Mouse (Mus musculus): Measurements from ENCODE around the gene Stip1. TPM values are rescaled to one million over a fixed set of nuclear protein-coding genes. Genes with fewer than 3 reads are reported as not detected.

Gene Stip1
- total and polyA plus RNA-seq, 3 experiments, result 178 to 314 (median 202) TPM

DNA sequence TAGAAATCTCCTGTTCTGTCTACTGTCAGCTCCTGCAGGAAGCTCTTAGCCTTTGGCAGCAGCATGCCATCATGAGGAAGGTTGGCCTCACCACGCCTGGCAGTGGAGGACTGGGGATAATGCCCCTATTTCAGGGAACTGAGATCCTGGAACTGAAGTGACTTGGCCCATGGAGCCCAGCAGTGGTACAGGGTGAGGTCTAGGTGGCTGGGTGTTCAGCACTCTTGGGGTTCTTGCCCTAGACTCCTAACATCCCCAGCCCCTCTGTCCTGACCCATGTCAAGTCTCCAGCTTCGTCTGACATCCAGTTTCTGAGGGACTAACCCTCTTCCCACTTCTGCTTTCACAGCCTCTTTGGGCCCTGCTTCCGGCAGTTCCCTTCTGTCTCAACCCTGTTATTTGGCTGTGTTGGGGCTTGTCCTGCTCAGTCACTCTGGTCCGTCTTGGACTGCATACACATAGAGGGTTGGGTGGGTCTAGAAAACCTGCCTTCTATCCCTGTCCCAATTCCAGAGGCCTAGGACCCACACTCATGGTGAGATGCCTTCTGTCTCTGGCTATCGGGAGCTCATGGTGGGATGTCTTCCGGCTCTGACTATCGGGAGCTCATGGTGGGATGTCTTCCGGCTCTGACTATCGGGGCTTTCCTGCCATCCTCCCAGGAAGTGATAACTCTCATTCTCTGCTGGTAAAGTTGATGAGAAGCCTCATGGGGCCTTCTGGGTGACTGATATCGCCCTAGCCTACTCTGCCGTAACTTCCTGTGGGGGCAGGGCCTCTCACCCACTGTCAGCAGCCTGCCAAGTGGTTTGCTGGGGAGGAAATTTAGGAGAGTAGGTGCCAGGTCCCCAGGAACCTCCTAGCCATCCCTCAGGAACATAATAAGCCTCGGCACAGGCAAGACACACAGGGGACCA is 22.0 kb downstream of the Stip1 start (continued):
- no peak for TF ChIP-seq PAX5 (IDR thresholded peaks at IDR 0.05; ENCODE audit: low read length)

DNA sequence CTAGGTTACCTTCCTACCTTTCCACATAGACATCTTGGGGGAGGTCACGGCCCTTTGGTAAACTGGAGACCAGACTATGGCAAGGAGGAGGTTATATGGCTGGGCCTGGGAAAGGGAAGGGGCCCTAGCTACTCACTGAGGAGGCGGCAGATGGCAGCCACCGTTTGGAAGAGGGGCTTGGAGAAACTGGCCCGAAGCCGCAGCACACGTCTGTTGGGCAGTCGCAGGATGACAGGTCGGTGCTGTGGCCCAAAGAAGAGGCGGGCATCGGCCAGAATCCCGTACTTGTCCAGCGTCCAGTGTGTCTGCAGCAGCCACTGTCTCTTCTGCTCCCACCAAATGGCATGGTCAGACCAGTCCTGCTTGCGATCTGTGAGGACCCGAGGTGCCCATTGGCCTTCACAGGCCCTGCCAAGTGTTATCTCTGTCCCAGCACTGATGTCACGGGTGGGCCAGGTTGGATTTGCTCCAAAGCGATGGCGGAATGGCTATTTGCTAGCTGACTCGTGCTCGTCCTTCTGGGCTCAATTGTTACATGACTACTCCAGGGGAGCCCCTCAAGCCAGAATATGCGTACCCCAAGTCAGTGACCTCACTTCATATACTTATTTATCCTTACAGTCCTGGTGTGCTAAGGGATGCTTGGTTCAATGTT is 25.2 kb downstream of the Stip1 start:
- dilution Hi-C loops (cut with MboI; ENCODE audit: extremely low pct_ligation_motif_present, extremely low pct_unique_long_range_greater_than_20kb, low sequenced_read_pairs), result no loop called here
- peaks cover 6 to 15% of the 10 kb centered on the region in 2 experiments; a peak in 3 of 4 replicates for H3K4me1 ChIP-seq (ENCODE audit: control insufficient read depth in 1 of 2, insufficient read depth in 2 of 2)
- TF ChIP-seq MEF2A (IDR thresholded peaks at IDR 0.05; ENCODE audit: borderline replicate concordance, low read depth, low read length) (no peak), POLR2A (IDR thresholded peaks at IDR 0.05; ENCODE audit: low read depth, low read length) (no peak)
- no peak overlapping the region for H3K27ac ChIP-seq (ENCODE audit: insufficient read depth, low read depth)
- no peaks in the 10 kb centered on the region for H3K27me3 ChIP-seq (replicated peaks)
- no peak overlapping the region for H3K4me3 ChIP-seq (replicated peaks in 1 of 3; ENCODE audit: low read depth in 2 of 3, low read length in 2 of 3, poor library complexity in 1 of 3)
- peaks cover 3% of the 10 kb centered on the region; the same call in 1 of the 2 replicates for H3K79me2 ChIP-seq (replicated peaks; ENCODE audit: control insufficient read depth, extremely low read depth, insufficient read depth, poor library complexity, severe bottlenecking)
- H3K36me3 ChIP-seq (replicated peaks in 1 of 2; ENCODE audit: control insufficient read depth in 1 of 2, insufficient read depth in 1 of 2, low read length in 1 of 2), result peaks cover 27 to 53% of the 10 kb centered on the region in 2 experiments
- no peak overlapping the region for H3K4me2 ChIP-seq (ENCODE audit: insufficient read depth, low read depth, poor library complexity, severe bottlenecking)
- no peak overlapping the region for H3K9ac ChIP-seq (ENCODE audit: insufficient read depth, low read depth)
- DNase-seq (ENCODE audit: extremely low read depth), result no peak
- in situ Hi-C loops (cut with MboI; ENCODE audit: low pct_ligation_motif_present, low pct_unique_long_range_greater_than_20kb, low sequenced_read_pairs), result no loop called here
- H3K9me3 ChIP-seq (replicated peaks; ENCODE audit: low read length), result no peaks in the 10 kb centered on the region

DNA sequence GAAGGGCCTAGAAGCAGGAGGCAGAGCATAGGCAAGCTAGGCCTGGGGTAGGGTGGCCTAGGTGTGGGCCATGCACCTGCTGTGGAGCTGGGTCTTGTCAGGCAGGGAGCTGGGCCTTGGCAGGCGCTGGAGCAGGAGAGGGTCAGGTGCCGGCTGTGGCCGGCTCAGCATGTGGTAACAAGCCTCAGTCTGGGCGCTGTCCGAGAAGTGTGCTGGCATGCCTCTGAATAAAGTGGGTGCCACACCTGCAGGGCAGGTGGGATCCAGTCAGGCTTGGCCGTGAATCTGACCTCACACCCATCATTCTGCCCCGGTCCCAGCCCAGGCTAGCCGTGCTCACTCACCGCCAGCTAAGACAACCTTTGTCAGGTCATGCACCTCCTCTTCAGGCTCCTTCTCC is 25.8 kb downstream of the Stip1 start:
- Histone ChIP-seq H3K9ac (ENCODE audit: insufficient read depth, low read depth) (no peak overlapping the region), H3K27ac (ENCODE audit: insufficient read depth, low read depth) (no peak overlapping the region), H3K36me3 (replicated peaks in 1 of 2; ENCODE audit: control insufficient read depth in 1 of 2, insufficient read depth in 1 of 2, low read length in 1 of 2) (peaks cover 27 to 57% of the 10 kb centered on the region in 2 experiments), H3K9me3 (replicated peaks; ENCODE audit: low read length) (no peaks in the 10 kb centered on the region), H3K4me1 (ENCODE audit: control insufficient read depth in 1 of 2, insufficient read depth in 2 of 2) (peaks cover 5 to 13% of the 10 kb centered on the region in 2 experiments; a peak in 3 of 4 replicates), H3K4me2 (ENCODE audit: insufficient read depth, low read depth, poor library complexity, severe bottlenecking) (no peak overlapping the region), H3K79me2 (replicated peaks; ENCODE audit: control insufficient read depth, extremely low read depth, insufficient read depth, poor library complexity, severe bottlenecking) (peaks cover 1% of the 10 kb centered on the region; the same call in 1 of the 2 replicates), H3K4me3 (replicated peaks in 1 of 3; ENCODE audit: low read depth in 2 of 3, low read length in 2 of 3, poor library complexity in 1 of 3) (no peak overlapping the region), H3K27me3 (replicated peaks) (no peaks in the 10 kb centered on the region)
- in situ Hi-C loops (cut with MboI; ENCODE audit: low pct_ligation_motif_present, low pct_unique_long_range_greater_than_20kb, low sequenced_read_pairs), result no loop called here
- dilution Hi-C loops (cut with MboI; ENCODE audit: extremely low pct_ligation_motif_present, extremely low pct_unique_long_range_greater_than_20kb, low sequenced_read_pairs), result no loop called here
- no peak for DNase-seq (ENCODE audit: extremely low read depth)
- TF ChIP-seq JUND (conservative IDR thresholded peaks at IDR 0.05; ENCODE audit: low read depth, low read length) (no peak), IRF4 (IDR thresholded peaks at IDR 0.05; ENCODE audit: low read depth, low read length) (no peak), ELF1 (IDR thresholded peaks at IDR 0.05; ENCODE audit: low read depth, low read length) (no peak), MAFK (IDR thresholded peaks at IDR 0.05; ENCODE audit: insufficient replicate concordance, low read length) (no peak), JUN (IDR thresholded peaks at IDR 0.05; ENCODE audit: insufficient read depth, low read depth, low read length) (no peak), CHD1 (IDR thresholded peaks at IDR 0.05; ENCODE audit: low read depth, low read length) (no peak), POLR2A (IDR thresholded peaks at IDR 0.05; ENCODE audit: low read depth, low read length) (no peak), TBP (conservative IDR thresholded peaks at IDR 0.05; ENCODE audit: low read depth, low read length) (no peak), KAT2A (IDR thresholded peaks at IDR 0.05; ENCODE audit: insufficient replicate concordance, low read length) (no peak), E2F4 (IDR thresholded peaks at IDR 0.05; ENCODE audit: insufficient replicate concordance, low read depth, low read length) (no peak), MAX (IDR thresholded peaks at IDR 0.05; ENCODE audit: low read length) (no peak), MAZ (IDR thresholded peaks at IDR 0.05; ENCODE audit: low read depth, low read length) (no peak), RCOR1 (conservative IDR thresholded peaks at IDR 0.05; ENCODE audit: low read depth, low read length) (no peak)
